Mouse (Mus musculus) cortical plate, adult 2 months (tissue): Measurements from ENCODE around the gene Scnn1g. TPM values are rescaled to one million over a fixed set of nuclear protein-coding genes. Genes with fewer than 3 reads are reported as not detected.

Experiments
- H3K27ac ChIP-seq: fragments of 200-500 bp; 2 replicates; pipeline ENCODE4 v1.5.1; 2012; ENCODE audit warnings: low read length, control low read depth, inconsistent platforms; ENCODE audit not compliant: insufficient read depth
- H3K4me1 ChIP-seq: fragments of 200-500 bp; 2 replicates; pipeline ENCODE4 v1.6.1; 2011; ENCODE audit warnings: low read length; ENCODE audit not compliant: control insufficient read depth, insufficient read depth
- H3K4me3 ChIP-seq: fragments of 200-500 bp; 2 replicates; pipeline ENCODE4 v1.5.1; 2011; ENCODE audit warnings: mild to moderate bottlenecking, low read length, control low read depth; ENCODE audit not compliant: insufficient read depth
- CTCF ChIP-seq: fragments of 200-500 bp; IDR thresholded peaks from 2 replicates; pipeline ENCODE4 v1.5.1; 2011; ENCODE audit warnings: mild to moderate bottlenecking, control low read depth, low read length; ENCODE audit not compliant: insufficient read depth; ENCODE audit errors: extremely low read depth
- POLR2A ChIP-seq: fragments of 200-500 bp; IDR thresholded peaks from 2 replicates; pipeline ENCODE4 v1.6.1; 2011; ENCODE audit warnings: mild to moderate bottlenecking, low read length, control low read depth; ENCODE audit not compliant: insufficient read depth; ENCODE audit errors: extremely low read depth
- polyA plus RNA-seq: library from polyadenylated mRNA; depleted of rRNA; stranded (reverse); fragments of >200 nt; gene quantifications from 2 replicates; pipeline ENCODE4 v1.2.3, GENCODE M21; 2012

Gene Scnn1g
- polyA plus RNA-seq, 1 experiment, result 0.27 TPM

GRCm38 (mm10) chr7:121706411-121707072 lies 27.7 kb upstream of the Scnn1g start:
- Histone ChIP-seq H3K27ac (no peak overlapping the region; the same call in 1 of the 2 replicates), H3K4me1 (peaks cover 12% of the 10 kb centered on the region), H3K4me3 (peak overlapping the region; percentile 56)
- TF ChIP-seq CTCF (no peak), POLR2A (no peak)

- peak within 1 kb of the TSS; percentile 56 for H3K4me3 ChIP-seq
- H3K27ac ChIP-seq, result peak within 1 kb of the TSS; percentile 35; the same call in 1 of the 2 replicates
- TF ChIP-seq POLR2A, result peak; percentile 32; the same call in 1 of the 2 replicates
- no peak for TF ChIP-seq CTCF
- H3K4me1 ChIP-seq, result peaks cover 12% of the 10 kb centered on the region
Observed at GRCm38 (mm10) chr7:121707073-121707667, 27.1 kb upstream of the Scnn1g start, which contains the start of gene Usp31. Gene Usp31 (minus strand): TSS chr7:121707253.

GRCm38 (mm10) chr7:121711171-121711570 lies 23.1 kb upstream of the Scnn1g start:
- Histone ChIP-seq H3K4me3 (no peak overlapping the region), H3K4me1 (no peaks in the 10 kb centered on the region; the same call in 1 of the 2 replicates), H3K27ac (no peak overlapping the region)
- TF ChIP-seq POLR2A, result no peak
- TF ChIP-seq CTCF, result no peak

- no peak overlapping the region for H3K4me3 ChIP-seq
- no peaks in the 10 kb centered on the region; the same call in 1 of the 2 replicates for H3K4me1 ChIP-seq
- TF ChIP-seq CTCF (no peak), POLR2A (no peak)
- no peak overlapping the region for H3K27ac ChIP-seq
Observed at GRCm38 (mm10) chr7:121717031-121717430, 17.2 kb upstream of the Scnn1g start.

GRCm38 (mm10) chr7:121730225-121730624 lies 4.1 kb upstream of the Scnn1g start:
- no peak for TF ChIP-seq CTCF
- TF ChIP-seq POLR2A, result no peak

GRCm38 (mm10) chr7:121737511-121738415 lies 3.5 kb downstream of the Scnn1g start:
- no peak overlapping the region for H3K4me3 ChIP-seq
- no peak overlapping the region for H3K27ac ChIP-seq
- no peaks in the 10 kb centered on the region for H3K4me1 ChIP-seq
- no peak for TF ChIP-seq CTCF
- no peak for TF ChIP-seq POLR2A

More at GRCm38 (mm10) chr7:121730225-121730624, 4.1 kb upstream of the Scnn1g start:
- H3K4me1 ChIP-seq, result no peaks in the 10 kb centered on the region
- no peak overlapping the region for H3K27ac ChIP-seq
- no peak overlapping the region for H3K4me3 ChIP-seq

- TF ChIP-seq POLR2A (no peak), CTCF (no peak)
- H3K4me1 ChIP-seq, result no peaks in the 10 kb centered on the region
- no peak overlapping the region for H3K27ac ChIP-seq
- no peak overlapping the region for H3K4me3 ChIP-seq
Observed at GRCm38 (mm10) chr7:121750244-121750643, 16.0 kb downstream of the Scnn1g start.

DNA sequence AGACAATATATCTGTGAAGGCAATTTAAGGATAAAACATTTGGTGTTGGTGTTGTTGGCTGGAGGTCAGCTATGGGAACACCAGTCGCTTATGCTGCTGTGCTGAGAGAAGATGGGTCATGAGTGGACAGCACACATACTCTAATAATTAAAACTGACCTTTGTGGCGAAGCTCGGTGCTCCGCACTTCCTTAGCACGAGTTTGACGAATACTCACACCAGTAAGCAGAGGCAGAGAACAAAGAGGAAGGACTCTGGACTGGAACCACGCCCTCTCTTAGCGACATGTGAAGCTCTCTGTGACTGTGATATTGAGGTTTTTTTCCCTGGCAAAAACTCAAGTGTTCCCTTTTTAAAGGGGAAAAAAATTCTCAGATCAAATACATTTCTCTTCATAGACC lies 20.5 kb downstream of the Scnn1g start:
- Histone ChIP-seq H3K4me3 (no peak overlapping the region), H3K27ac (no peak overlapping the region), H3K4me1 (no peaks in the 10 kb centered on the region)
- TF ChIP-seq POLR2A (no peak), CTCF (no peak)

DNA sequence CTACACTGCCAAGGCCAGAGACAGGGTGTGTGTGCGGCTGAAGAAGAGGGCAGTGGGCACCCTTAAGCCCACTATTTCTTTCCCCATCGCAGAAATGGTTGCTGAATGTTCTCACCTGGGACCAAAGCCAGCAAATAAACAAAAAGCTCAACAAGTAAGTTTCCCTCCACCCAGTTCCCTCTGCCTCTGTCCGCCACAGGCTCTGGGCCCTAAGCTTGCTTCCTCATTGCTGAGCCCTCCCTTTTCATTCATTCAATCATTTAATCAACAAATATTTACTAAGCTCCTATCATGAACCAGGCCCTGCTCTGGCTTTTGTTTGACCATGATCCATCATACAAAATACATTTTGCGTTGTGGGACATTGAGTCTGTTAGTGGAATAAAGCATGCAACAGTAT lies 29.0 kb downstream of the Scnn1g start:
- Histone ChIP-seq H3K4me1 (no peaks in the 10 kb centered on the region), H3K4me3 (no peak overlapping the region), H3K27ac (no peak overlapping the region)
- TF ChIP-seq POLR2A (no peak), CTCF (no peak)

GRCm38 (mm10) chr7:121767900-121768299 lies 33.6 kb downstream of the Scnn1g start:
- H3K4me3 ChIP-seq, result no peak overlapping the region
- H3K4me1 ChIP-seq, result no peaks in the 10 kb centered on the region
- TF ChIP-seq CTCF (no peak), POLR2A (no peak)
- no peak overlapping the region for H3K27ac ChIP-seq
